Mouse (Mus musculus) cerebellum, postnatal 10 days (tissue): ENCODE data around the gene Lama5.

Source experiments
- DNase-seq, 2 experiments: peaks; one replicate each; pipeline ENCODE4 v3.0.0; 2021; ENCODE audit warnings: mixed read lengths in 2 of 2

Lama5 gene

DNA sequence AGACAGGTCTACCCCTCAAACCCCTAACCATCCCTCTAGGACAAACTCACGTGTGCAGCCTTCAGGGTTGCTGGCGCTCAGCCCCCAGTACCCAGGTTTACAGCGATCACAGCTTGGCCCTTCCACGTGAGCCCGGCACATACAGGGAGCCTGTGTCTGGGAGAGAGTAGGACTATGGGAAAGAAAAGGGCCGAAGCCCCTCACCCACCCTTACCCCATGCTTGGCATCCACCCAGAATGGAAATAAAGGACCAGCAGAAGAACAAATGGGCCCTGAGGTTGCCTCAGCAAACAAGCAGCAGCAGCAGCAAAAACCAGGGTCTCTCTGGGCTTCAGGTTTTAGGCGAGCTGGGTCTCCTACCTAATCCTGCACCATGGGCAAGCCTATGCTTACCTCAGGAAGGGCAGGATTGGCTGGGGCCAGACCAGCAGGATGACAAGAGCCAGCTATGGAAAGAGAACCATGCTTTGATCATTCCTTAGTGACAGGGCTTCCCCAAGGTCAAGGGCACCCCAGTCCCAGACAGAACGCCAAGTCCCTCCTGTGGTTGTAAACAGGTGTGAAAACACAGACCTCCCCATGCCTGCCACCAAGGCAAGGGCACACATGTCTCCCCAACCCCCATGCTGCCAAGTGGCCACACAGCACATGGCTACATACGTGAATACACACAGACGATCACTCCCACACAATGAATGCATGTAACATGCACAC lies 28.2 kb downstream of the Lama5 start:
- no peak for DNase-seq

DNA sequence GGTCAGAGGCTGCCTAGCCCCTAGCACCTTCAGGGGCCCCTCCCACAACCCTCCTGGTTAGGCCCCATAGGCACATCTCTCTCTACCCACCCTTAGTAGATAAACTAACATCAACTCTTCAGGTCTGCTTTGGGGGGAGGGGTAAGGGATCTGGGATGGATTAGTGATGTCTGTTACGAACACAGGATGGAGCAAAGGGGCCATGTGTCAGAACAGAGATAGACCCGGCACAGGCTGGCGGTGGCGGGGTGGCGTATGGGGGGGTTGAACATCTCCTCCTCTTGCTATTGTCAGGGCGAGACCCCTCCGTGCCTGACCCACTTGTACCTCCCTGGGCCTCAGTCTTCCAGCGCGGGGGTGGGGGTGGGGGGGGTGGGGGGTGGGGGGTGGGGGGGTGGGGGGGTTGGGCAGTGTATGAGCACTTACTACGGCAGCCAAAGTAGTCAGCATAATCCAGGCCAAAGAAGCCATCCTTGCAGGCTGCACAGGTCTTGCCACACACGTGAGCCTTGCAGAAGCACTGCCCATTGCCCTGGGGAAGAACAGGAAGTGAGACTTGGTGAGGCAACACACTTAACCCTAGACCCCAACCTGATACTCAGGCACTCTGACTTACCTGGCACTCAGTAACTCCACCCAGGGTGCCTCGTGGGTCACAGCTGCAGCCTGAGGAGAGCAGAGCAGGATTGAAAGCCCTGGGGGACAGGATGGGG lies 28.9 kb downstream of the Lama5 start:
- DNase-seq: no peak

DNA sequence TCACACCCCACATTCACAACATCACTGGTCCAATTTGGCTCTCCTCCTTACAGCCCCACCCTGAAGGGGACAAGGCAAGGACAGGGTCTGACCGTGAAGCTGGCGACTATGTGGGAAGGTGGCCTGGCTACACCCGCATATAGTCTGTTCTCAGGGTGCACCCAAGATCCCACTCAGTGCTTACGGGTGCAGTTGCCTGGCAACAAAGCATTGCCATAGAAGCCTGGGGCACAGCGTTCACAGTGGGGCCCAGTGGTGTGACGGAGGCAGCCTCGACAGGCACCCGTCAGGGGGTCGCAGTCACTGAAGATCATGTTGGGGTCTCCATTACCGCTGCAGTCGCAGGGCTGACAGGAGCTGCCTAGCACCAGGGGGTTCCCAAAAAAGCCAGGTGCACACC lies 38.3 kb downstream of the Lama5 start:
- DNase-seq: no peak

DNA sequence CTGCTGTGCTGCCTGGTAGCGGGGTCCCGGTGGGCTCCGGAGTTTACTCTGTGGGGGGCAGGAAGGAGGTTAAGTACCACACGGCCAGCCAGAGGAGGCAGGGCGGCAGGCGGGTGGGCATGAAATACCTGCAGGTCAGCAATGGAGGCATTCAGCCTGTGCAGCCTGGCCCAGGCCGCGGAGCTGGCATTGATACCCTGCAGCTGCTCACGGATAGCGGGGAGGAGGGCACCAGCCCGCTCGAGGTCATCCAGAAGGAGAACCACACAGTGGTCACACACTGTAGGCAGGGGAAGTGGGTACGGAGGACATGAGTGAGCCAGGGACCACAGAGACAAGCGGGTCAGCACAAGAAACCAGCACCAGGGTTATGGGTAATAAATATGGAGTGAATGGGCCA lies 40.0 kb downstream of the Lama5 start:
- DNase-seq: peak in 1 of 2 experiments; percentile 39

DNA sequence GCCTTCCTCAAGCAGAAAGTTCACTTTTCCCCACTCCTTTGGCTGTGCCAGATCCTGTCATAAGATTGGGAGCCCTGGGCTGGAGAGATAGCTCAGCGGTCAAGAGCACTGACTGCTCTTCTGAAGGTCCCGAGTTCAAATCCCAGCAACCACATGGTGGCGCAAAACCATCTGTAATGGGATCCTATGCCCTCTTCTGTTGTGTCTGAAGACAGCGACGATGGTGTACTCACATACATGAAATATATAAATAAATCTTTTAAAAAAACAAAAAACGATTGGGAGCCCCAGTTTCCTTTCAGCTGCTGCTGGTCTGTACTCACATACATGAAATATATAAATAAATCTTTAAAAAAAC lies 40.9 kb downstream of the Lama5 start:
- peak in 1 of 2 experiments; percentile 49 for DNase-seq

DNA sequence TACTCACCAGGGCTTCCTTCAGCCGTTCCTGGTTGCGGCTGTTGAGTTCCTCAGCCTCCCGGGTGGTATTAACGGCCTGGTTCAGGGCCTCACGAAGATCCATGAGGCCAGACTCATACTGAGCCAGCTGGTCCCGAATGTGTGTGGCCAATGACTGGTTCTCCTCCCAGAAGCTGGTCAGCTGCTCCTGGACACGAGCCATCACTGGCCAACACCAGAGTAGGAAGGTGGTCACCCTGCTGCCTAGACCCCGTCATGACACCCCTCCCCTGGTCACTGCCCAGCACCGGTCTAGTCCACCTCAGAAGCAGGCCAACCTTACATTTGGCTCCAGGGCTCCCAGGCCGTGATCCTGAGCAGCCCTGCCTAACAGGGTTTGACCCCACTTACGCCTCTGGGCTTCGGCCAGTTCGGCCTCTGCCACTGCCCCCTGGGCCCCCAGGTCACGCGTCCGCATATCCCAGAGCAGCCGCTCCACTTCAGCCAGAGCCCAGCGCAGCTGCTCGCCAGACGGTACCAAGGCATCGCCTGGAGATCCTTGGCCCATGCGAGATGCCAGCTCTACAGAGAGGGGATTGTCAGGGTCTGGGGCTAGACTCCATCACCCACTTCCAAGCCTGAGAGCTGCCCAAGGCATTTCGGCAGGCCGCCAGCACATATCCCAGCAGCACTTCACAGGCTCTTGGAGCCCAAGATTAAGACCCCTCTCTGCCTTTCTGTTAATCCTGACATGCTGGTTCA lies 41.5 kb downstream of the Lama5 start:
- DNase-seq: peak; percentile 80 to 87

DNA sequence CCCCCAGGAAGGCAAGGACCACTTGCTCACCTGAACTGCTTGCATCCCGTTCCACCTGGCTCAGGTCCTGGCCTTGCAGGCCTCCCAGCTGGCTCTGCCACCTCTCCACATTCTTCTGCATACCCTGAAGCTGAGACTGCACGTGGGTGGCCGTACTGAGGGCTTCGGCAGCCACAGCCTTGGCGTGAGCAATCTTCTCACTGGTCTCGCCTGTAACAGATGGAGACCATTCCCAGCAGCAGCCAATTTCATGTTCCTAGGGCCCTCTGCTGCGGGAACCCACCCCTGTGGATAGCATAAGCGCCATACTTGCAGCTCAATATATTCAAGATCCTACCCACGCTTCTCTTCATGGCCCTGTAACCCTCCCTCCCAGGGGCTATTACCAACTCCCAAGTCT lies 44.1 kb downstream of the Lama5 start:
- peak in 1 of 2 experiments; percentile 58 for DNase-seq

DNA sequence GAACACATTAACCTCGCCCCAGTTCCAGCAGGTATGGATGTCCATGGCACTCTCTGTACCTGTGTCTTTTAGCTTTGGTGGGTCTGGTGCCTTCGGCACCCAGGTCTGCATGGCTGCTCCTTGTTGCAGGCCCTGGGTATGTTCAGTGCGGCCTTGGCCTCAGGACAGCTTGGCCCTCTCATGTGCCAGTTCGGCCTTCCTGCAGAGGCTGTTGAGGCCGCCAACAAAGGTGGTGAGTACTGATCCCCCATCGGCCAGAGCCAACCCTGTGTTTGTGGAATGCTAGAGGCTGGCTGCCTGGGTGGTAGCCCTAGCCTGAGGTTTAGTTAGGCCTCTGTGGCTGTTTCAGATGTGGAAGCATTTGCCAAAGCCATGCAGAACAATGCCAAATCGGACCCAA lies 49.9 kb downstream of the Lama5 start:
- DNase-seq: no peak

DNA sequence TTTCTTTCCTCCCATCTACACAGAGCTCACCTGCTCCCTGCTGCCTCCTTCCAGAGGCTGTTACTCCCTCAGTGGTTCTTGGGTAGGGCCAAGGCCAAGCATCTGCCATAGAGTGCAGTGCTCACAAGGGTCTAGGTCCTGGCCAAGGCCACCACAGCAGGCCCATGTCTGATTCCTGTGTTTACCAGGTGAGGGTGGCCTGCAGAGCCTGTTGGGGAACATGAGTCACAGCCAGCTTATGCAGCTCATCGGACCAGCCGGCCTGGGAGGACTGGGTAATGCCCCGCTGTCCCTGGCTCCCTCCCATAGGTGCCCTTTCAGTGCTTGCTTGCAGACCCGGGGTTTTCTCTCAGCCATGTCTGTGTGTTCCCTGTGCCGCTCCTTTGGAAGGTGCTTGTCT lies 51.5 kb downstream of the Lama5 start:
- no peak for DNase-seq

DNA sequence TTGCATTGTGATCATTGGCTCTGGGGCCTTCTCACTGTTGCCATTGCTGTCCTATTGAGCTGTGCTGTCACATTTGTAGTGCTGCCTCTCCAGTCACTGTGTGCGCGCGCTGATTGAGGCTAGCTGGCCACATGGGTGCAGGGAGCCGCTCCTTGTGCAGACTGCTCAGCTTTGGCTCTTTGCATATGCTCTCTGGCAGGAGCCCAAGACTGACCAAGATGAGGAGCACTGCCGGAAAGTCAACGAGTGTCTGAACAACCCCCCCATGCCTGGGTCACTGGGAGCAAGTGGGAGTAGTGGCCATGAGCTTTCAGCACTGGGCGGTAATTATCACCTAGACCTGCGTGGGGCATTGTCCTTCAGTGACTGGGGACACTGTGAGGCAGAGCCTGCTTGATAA lies 51.9 kb downstream of the Lama5 start:
- DNase-seq: peak in 1 of 2 experiments; percentile 49

DNA sequence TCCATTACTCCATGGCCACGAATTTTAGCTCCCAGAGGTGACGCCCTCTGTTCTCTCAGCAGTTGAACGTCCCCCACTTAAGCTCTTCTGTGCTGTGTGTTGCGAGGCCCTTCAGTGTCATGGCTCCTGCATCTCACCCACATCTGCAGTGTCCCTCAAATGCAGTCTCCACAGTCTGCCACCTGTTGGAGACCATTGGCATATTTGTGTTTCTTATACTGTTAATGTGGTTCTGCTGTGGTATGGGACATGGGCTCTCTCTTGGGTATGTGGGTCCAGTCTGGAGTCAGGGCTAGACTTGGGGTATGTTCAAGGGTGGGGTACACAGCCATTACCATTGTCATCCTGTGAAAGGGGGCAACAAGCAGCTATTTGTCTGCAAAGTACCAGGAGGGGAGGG lies 52.5 kb downstream of the Lama5 start:
- DNase-seq: no peak

DNA sequence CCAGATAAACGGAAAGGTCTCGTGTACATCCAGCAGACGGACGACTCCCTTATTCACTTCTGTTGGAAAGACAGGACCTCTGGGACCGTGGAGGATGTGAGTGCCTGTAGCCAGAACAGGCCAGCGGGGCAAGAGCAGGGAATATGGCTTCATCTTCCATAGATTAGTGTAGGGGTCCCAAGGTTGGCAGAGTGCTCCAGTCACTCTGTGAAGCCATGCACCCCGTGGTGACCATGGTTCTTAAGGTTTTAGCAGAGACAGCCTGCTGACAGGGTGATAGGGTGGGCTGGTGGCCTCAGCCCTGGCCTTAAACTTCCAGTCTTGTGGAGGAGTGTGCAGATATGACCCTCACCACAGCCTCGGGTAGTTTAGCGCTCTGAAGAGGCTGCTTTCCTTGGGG lies 53.5 kb downstream of the Lama5 start:
- DNase-seq: peak; percentile 48 to 50

DNA sequence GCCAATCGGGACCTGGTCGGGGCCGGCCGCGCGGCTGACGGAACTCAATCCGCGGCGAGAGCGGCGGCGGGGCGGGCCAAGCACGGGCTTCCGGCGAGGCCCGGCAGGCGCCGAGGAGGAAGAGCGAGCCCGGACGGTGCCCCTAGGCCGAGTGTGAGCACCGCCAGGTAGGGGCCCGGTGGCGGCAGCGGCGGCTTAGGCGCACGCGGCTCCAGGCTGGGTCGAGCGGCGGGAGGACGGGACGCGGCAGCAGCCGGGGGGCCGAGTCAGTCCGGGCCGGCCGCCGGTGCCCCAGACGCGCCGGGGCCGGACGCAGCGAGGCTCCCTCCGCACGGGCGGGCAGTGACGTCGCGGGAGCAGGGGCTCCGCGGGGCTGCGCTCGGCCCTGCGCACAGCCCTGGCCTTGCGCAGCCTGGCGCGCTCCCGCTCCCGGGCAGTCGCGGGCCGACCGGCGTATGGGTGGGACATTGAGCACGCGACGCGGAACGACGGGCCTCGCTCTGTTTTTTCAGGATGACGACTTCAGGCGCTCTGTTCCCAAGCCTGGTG lies 54.1 kb downstream of the Lama5 start:
- no peak for DNase-seq

DNA sequence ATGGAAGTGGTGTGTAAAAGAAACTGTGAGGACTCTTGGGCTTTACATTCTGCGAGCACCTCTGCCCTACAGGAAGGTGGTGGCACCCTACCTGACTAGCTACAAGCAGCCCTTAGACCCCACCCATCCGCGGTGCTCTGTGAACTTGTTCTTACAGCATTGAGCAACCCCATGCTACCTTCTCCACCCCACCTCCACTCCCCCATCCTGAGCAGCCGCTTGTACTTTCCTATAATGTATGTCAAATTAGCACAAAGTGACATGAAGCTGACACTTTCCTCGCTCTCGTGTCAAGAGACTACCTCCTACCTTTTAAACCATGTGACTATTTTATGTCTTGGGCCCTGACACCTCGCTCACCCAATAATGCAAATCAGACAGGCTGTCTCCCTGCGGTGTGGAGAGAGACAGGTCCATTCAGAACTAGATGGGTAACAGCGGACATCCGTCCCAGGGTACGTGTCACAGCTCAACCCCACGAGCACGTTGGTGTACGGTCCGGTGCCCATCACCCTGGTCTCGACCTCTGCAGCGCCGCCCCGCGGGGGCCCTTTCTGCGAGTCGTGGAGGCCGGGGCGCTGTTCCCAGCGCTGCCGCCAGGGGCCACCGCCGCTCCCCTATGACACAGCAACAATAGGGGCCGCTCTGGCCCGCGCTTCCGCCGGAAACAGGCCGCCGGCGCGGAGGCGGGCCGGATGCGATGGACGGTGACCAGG lies 54.7 kb downstream of the Lama5 start, which contains the start of gene Adrm1:
Gene Adrm1, plus strand, starts transcription at position 680 of the 716 bp plus-strand sequence.
- DNase-seq: peak; percentile 99

DNA sequence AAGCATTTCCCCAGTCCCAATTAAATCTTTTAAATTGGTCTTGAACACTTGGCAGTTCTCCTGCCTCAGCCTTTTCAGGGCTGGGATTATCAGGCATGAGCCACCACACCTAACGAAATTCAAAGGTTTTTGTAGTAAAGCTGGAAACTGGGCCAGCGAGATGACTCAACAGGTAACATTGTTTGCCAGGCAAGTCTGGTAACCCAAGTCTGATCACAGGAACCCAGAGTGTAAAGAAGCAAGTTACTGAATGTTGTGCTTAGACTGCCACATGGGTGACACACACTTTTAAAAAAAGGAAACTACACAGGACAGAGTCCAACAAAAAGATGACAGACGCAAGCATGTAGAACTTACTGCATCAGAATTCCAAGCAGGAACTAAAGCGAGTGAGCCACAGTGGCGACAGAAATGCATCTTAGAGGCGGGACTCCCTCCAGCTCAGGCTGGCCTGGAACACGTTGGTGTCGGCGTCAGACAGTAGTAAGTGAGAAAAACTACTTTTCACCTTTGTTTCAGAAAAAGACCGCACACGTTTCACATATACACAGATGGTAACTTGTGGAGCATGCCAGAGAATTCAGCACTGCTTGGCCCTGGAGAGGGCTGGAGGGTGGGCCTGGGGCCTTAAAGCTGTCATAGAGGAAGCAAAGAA lies 55.4 kb downstream of the Lama5 start:
- DNase-seq: peak in 1 of 2 experiments; percentile 5

DNA sequence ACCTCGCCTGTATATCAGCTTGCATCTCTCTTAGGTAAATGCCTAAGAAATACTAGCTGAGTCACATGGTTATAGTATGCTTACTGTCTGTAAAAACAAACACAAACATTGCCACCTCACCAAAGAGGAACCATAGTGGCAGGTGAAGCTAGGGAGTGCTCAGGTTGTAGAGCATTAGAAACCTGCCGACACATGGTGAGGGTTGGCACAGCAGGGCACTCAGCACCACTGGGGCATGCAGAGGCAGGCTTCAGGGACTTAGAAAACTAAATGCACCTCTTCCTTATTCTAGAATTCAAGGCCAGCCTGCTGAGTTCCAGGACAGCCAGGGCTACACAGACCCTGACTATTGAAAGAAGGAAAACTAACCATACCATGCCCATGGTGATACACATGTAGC lies 58.8 kb downstream of the Lama5 start:
- no peak for DNase-seq

DNA sequence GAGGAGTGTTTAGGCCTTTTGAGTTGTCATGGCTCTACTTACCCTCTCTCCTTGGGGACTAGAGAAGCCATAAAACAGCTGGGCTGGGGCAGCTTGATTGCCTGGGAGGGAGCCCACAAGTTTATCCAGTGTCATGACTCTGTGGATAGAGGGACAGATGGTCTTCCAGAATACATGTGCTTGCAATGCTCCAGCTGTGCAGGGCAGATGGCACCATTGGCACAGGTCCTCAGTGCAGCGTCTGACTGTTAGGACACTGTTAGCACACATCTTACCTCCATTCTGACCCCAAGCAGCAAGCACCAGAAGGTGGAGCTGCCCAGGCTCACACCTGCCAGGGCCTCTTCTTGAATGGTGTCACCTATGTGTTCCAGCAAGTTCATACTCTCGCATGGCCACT lies 59.8 kb downstream of the Lama5 start:
- peak; percentile 88 to 91 for DNase-seq

DNA sequence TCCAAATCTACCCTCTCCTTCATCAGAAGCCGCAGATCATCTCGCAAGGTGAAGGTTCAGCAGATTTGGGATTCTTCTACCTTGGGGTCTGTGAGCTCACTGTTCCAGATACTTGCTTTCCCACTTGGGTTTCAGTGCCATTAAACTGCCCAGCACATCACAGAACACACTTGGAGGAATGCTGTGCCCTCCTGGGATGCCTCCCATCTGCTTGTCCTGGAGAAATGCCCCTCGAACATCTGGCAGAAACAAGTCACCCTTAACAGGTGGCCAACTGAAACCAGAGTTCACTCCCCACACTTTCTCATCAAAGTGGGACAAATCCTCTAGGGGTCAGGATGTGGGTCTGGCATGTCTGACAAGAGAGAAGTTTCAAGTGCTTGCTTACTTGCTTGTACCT lies 67.0 kb downstream of the Lama5 start:
- DNase-seq: no peak

DNA sequence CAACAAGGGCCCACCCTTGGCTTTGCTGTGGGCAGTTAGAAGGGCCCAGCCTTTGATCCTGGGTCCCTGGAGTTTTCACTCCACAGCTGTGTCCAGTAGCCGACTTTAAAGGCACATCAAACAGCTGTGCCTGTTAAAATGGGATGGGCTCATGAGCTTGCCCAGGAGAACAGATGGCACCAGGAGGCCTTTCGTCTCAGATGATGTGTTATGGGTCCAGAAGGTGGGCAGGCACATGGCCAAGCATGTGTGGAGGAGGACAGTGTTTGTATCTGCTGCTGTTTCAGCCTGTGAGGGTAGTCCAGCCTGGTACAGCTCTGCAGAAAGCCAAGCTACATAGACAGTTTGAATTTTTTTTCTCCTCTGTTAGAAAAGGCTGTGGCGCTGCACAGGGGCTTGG lies 70.9 kb downstream of the Lama5 start:
- peak; percentile 73 to 77 for DNase-seq

DNA sequence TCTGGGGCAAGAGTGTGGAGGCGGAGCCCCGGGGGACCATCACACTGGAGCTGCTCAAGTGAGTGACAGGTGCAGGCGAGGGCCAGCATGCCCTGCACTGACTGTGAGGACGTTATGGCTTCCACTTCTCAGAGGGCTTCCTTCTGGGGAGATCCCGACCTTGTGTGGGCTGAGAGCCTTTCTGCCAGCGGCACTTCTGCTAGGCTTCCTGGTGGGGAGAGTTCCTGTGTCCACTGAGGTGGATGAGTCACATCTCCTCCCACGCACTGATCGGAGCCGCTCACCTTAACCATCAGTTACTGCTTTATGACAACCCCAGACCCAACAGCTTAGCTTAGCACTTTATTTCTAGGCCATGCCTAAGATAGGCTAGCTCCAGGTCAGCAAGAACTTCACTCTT lies 77.1 kb downstream of the Lama5 start:
- no peak for DNase-seq

DNA sequence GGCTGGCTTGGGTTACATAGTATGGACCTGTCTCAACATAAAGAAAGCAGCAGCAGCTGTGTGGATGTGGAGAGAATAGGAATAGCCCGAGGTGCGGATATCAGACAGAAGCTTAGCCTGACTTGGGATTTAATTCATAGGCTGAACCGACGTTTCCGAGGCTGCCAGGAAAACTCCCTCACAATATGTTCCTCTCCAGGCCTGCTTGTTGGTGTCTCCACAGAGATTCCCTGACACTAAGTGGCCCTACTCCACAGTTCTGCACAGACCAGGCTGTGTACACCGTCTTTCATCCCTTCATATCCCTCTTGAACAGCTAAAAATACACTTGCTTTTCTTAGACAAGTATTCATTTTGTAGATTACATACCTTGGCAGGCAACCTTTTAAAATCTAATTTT lies 78.3 kb downstream of the Lama5 start:
- DNase-seq: no peak

DNA sequence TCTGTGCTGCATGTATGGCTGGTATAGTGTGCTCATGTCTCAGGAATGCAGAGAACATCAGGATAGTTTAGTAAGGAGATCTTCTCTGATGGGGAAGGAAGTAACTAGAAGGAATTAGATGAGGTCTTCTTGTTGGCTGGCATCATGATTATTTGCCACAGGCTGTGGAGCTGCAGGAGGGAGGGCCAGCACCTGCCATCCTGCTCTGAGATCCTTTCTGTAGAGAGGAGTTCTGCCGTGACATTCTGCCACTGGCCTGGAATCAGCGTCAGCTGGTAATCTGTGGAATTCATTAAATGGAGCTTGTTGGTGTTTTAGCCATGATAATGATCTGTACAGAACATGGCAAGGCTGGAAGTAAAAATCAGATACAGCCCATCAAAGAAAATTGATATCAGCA lies 79.6 kb downstream of the Lama5 start:
- DNase-seq: peak; percentile 68 to 71
